ENCODE assay signal across 9 mouse cellular contexts in genomic region chr5:66545573-66546141, GRCm38 (mm10).
DNase-seq lines count a peak whose midpoint lies in the region; ATAC-seq and TF ChIP-seq lines count a peak whose summit lies in the region.
"Had no signal": no experiment of that assay in that cellular context is flagged by ENCODE, and none has a peak within 500 bp of the region (broad histone marks: within the 10 kb centered on the region; RNA-seq: fewer than 3 reads in every experiment).

No protein-coding gene starts in this region.

- H3K4me3 ChIP-seq in hindbrain, postnatal 0 days (ENCODE audit: low read length): no peak overlapping the region

- no peaks in the 10 kb centered on the region for H3K36me3 ChIP-seq in hindbrain, postnatal 0 days (ENCODE audit: insufficient read depth, low read length)

- no peaks in the 10 kb centered on the region for H3K27me3 ChIP-seq in hindbrain, postnatal 0 days (ENCODE audit: insufficient read depth, low read length)
- H3K27me3 ChIP-seq: CH12.LX had no signal

- H3K9ac ChIP-seq in hindbrain, postnatal 0 days (replicated peaks; ENCODE audit: low read length): 0 out of 2 replicates have a peak overlapping the region, but pooled peaks have one; percentile 9

- no peak for TF ChIP-seq CTCF in hindbrain, postnatal 0 days (IDR thresholded peaks at IDR 0.05; ENCODE audit: low read depth)

- no peak for DNase-seq in frontal cortex, postnatal 10 days (ENCODE audit: low spot score in 2 of 2)
- DNase-seq in right cerebral cortex, adult 18-20 months: peak; percentile 33
- no peak for DNase-seq in right cerebral cortex, postnatal 10 days (ENCODE audit: low spot score in 2 of 2)
- DNase-seq in hindbrain, postnatal 0 days (ENCODE audit: low spot score): peak; percentile 59
- DNase-seq in T-cell, adult 2 months (ENCODE audit: low spot score): no peak
- no peak for DNase-seq in thymus, postnatal 14 days

- peak overlapping the region; percentile 30 for H3K4me2 ChIP-seq in hindbrain, postnatal 0 days (ENCODE audit: low read depth, low read length)

- H3K27ac ChIP-seq in hindbrain, postnatal 0 days: peak overlapping the region; percentile 72

- peaks cover 9% of the 10 kb centered on the region; the same call in 1 of the 2 replicates for H3K4me1 ChIP-seq in hindbrain, postnatal 0 days (ENCODE audit: insufficient read depth, low read length)

- 10% methylated on average over 10 of the region's 10 CpGs for WGBS in hindbrain, postnatal 0 days

- ATAC-seq in frontal cortex, adult (ENCODE audit: low TSS enrichment): peak; percentile 71
- peak; percentile 89 for ATAC-seq in hindbrain, postnatal 0 days
- ATAC-seq in erythroblast, adult 5-6 weeks (replicated peaks; ENCODE audit: low FRiP score, poor library complexity, severe bottlenecking): no peak

- H3K9me3 ChIP-seq in hindbrain, postnatal 0 days (ENCODE audit: low read length): 0 out of 2 replicates have a peak, but pooled peaks cover 2% of the 10 kb centered on the region

Comparison
In these comparisons a context has a peak if more than half of its experiments do, and no peak if none do; other contexts are left out.
1. DNase-seq: peak in right cerebral cortex, adult 18-20 months (single experiment) and hindbrain, postnatal 0 days (single experiment); none in frontal cortex, postnatal 10 days (0 of 2), right cerebral cortex, postnatal 10 days (0 of 2), T-cell, adult 2 months (single experiment) and thymus, postnatal 14 days (single experiment).